Mouse (Mus musculus) urinary bladder, postnatal 14 days (tissue): Measurements from ENCODE around the gene Olfr692.
A peak's percentile ranks its signal among the peaks of the same experiment; 100 is the strongest.

Experiments
- DNase-seq: peaks from one replicate; pipeline ENCODE4 v3.0.0; 2021; ENCODE audit warnings: low spot score

Gene Olfr692

GRCm38 (mm10) chr7:105406322-105406721 is 38.3 kb downstream of the Olfr692 start:
- DNase-seq = no peak

- DNase-seq = peak; percentile 79
Measured at GRCm38 (mm10) chr7:105411874-105412632, 44.0 kb downstream of the Olfr692 start.

- DNase-seq = no peak
Measured at GRCm38 (mm10) chr7:105414385-105414784, 46.4 kb downstream of the Olfr692 start.

DNA sequence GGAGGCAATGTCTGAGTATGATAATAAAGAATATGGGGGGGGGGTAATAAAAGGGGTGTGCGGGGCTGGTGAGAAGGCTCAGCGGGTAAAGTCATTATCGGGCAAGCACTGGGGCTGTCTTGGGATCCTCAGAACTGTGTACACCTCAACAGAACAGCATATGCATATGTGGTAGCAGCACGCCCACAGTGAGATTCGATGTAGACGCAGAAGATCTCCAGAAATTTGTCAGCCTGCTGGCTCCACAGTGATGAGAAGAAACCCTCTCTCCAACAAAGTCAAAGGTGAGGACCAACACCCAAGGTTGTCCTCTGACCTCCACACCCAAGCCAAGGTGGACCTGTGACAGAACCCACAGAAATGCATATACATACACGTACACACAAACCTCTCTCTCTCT is 48.5 kb downstream of the Olfr692 start:
- no peak for DNase-seq

- no peak for DNase-seq
Measured at GRCm38 (mm10) chr7:105418106-105418505, 50.1 kb downstream of the Olfr692 start.
